Mouse (Mus musculus) spleen, adult 2 months (tissue): ENCODE results near the gene Crocc2. TPM values are rescaled to one million over a fixed set of nuclear protein-coding genes. Genes with fewer than 3 reads are reported as not detected.

ENCODE experiments used
- DNase-seq, 2 experiments: peaks; one replicate each; pipeline versions ENCODE4 v3.0.0 to v3.0.0-alpha.2; 2012 to 2021; ENCODE audit warnings: low spot score in 2 of 2, low read depth in 1 of 2
- H3K27ac ChIP-seq: fragments of 200-500 bp; 2 replicates; pipeline ENCODE4 v1.5.1; 2012; ENCODE audit warnings: low read length, inconsistent platforms; ENCODE audit not compliant: insufficient read depth
- H3K27me3 ChIP-seq: fragments of 200-500 bp; 2 replicates; pipeline ENCODE4 v1.6.1; 2012; ENCODE audit warnings: mild to moderate bottlenecking, moderate library complexity, low read length, inconsistent platforms; ENCODE audit not compliant: control insufficient read depth, insufficient read depth
- H3K36me3 ChIP-seq: fragments of 200-500 bp; 2 replicates; pipeline ENCODE4 v1.6.1; 2012; ENCODE audit warnings: mild to moderate bottlenecking, low read length, inconsistent platforms; ENCODE audit not compliant: control insufficient read depth, insufficient read depth
- H3K4me1 ChIP-seq: fragments of 200-500 bp; 2 replicates; pipeline ENCODE4 v1.6.1; 2011; ENCODE audit warnings: inconsistent platforms; ENCODE audit not compliant: control insufficient read depth, insufficient read depth, insufficient read length
- H3K4me3 ChIP-seq: fragments of 200-500 bp; 2 replicates; pipeline ENCODE4 v1.5.1; 2011; ENCODE audit warnings: mild to moderate bottlenecking, inconsistent platforms; ENCODE audit not compliant: insufficient read depth, insufficient read length; ENCODE audit errors: extremely low read depth
- CTCF ChIP-seq: fragments of 200-500 bp; IDR thresholded peaks from 2 replicates; pipeline ENCODE4 v1.5.1; 2011; ENCODE audit warnings: mild to moderate bottlenecking, inconsistent platforms; ENCODE audit not compliant: insufficient read depth, insufficient read length, insufficient replicate concordance; ENCODE audit errors: extremely low read depth
- POLR2A ChIP-seq: fragments of 200-500 bp; IDR thresholded peaks from 2 replicates; pipeline ENCODE4 v1.6.1; 2011; ENCODE audit warnings: low read depth, low read length, inconsistent platforms
- WGBS: fragments of 180-500 bp; shearing (Covaris S2); methylation state at CpG from one replicate; pipeline ENCODE4 v1.1.7; 2018; 5-methylcytosine and 5-hydroxymethylcytosine counted together
- polyA plus RNA-seq: library from polyadenylated mRNA; depleted of rRNA; stranded (reverse); fragments of >200 nt; gene quantifications from 2 replicates; pipeline ENCODE4 v1.2.3, GENCODE M21; 2012; rRNA removed

Crocc2 gene
- polyA plus RNA-seq: 0.08 and 0.16 TPM in 2 replicates

DNA sequence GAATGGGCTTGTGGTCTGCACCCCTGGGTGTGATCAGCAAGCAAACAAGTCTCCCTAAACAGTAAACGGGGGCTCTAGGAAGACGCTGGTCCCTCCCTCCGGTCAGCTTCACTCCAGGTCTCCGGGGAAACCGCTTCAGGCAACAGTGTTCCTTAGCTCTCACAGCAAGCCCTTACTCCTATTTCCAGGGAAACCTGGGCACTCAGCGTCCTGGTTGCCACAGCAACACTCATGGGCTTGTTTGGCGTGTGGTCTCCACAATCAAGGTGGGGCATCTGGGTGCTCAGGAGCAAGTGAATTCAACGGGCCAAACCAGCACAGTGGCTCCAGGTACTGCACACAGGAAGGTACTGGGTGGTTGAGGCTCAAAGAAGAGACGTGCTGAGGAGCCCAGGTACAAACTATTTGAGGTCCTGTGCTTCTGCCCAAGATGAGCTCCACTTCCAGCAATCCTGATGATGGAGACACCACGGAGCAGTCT, at the start of gene Crocc2:
TSS of gene Crocc2 (plus strand) at position 431 of the 481 bp plus-strand sequence.
- H3K27me3 ChIP-seq: no peaks in the 10 kb centered on the region
- 63% methylated on average over 10 of the region's 10 CpGs for WGBS
- no peaks in the 10 kb centered on the region for H3K4me1 ChIP-seq
- no peak for DNase-seq
- H3K27ac ChIP-seq: no peak within 1 kb of the TSS
- no peaks in the 10 kb centered on the region for H3K36me3 ChIP-seq
- TF ChIP-seq POLR2A (no peak), CTCF (no peak)
- H3K4me3 ChIP-seq: no peak within 1 kb of the TSS

GRCm38 (mm10) chr1:93118816-93119215, 49.7 kb upstream of the Crocc2 start:
- DNase-seq: no peak
- H3K27ac ChIP-seq: no peak overlapping the region

DNA sequence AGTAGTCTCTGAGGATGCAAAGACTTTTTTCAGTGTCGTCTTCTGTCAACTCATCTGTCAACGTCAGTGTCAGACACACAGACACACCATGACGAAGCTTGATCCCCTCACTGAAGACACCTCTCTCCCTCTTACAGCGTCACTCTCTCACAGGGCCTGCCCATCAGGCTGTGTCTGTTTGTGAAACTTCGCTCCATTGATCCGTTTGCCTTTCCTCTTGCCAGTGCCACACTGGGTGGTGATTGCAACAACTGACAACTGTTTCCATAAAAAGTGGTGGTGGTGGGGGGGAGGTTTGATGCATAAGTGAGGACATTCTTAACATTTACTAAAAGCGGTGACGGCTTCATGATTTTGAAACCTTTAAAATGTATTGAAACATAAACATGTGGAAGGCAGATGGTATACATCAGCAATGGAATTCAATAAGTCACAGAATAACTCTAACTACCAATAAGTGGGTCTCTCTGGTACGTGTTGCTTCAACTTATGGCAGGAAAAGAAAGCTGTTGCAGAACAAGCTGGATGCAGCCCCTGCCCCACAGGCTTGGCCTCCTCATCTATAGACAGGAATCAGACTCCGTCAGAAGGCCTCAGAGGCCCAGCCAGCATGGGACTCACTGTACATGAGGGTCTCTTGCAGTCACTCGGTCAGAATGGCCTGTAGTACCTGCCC, 45.2 kb upstream of the Crocc2 start:
- DNase-seq: no peak
- no peaks in the 10 kb centered on the region for H3K4me1 ChIP-seq
- no peak overlapping the region for H3K4me3 ChIP-seq
- H3K27ac ChIP-seq: no peak overlapping the region
- no peaks in the 10 kb centered on the region for H3K27me3 ChIP-seq
- no peak for TF ChIP-seq CTCF
- WGBS: 86% methylated on average over 11 of the region's 11 CpGs
- H3K36me3 ChIP-seq: no peaks in the 10 kb centered on the region

More at GRCm38 (mm10) chr1:93118816-93119215, 49.7 kb upstream of the Crocc2 start:
- H3K36me3 ChIP-seq: no peaks in the 10 kb centered on the region
- TF ChIP-seq CTCF: no peak
- no peak for TF ChIP-seq POLR2A
- 33% methylated on average over 4 of the region's 4 CpGs for WGBS
- no peak overlapping the region for H3K4me3 ChIP-seq
- no peaks in the 10 kb centered on the region for H3K4me1 ChIP-seq
- H3K27me3 ChIP-seq: no peaks in the 10 kb centered on the region

- WGBS: 51% methylated on average over 8 of the region's 8 CpGs
These were observed 44.5 kb upstream of the Crocc2 start for GRCm38 (mm10) chr1:93124066-93124465.

GRCm38 (mm10) chr1:93125256-93125655, 43.3 kb upstream of the Crocc2 start:
- TF ChIP-seq POLR2A: no peak
- no peak for TF ChIP-seq CTCF
- Histone ChIP-seq H3K4me1 (no peaks in the 10 kb centered on the region), H3K27me3 (no peaks in the 10 kb centered on the region), H3K4me3 (no peak overlapping the region), H3K36me3 (no peaks in the 10 kb centered on the region), H3K27ac (no peak overlapping the region)
- DNase-seq: no peak
- 18% methylated on average over 5 of the region's 5 CpGs for WGBS

More at GRCm38 (mm10) chr1:93124066-93124465, 44.5 kb upstream of the Crocc2 start:
- no peaks in the 10 kb centered on the region for H3K36me3 ChIP-seq
- H3K27ac ChIP-seq: no peak overlapping the region
- no peaks in the 10 kb centered on the region for H3K4me1 ChIP-seq
- no peak for DNase-seq
- H3K4me3 ChIP-seq: no peak overlapping the region
- no peak for TF ChIP-seq POLR2A
- no peak for TF ChIP-seq CTCF
- no peaks in the 10 kb centered on the region for H3K27me3 ChIP-seq

DNA sequence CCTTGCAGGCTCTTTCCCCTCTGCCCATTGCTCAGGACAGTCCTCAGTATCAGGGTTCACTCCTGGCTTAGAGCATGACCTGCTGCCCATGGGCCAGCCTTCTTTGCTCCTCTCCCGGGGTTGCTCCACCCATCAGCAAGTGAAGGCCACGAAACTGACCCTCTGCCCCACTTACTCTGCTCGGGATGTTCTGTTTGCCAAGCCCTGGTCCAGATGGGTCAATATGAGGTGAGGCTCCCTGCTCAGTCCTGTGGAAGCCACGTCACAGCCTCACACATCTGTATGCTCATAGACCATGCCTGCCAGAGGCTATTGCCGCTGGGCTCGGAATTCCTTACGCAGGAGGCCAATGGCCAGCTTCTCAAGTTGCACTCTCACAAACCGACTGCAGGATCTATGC, 40.3 kb upstream of the Crocc2 start:
- no peaks in the 10 kb centered on the region for H3K27me3 ChIP-seq
- DNase-seq: no peak
- no peak overlapping the region for H3K4me3 ChIP-seq
- no peak for TF ChIP-seq POLR2A
- no peak for TF ChIP-seq CTCF
- H3K36me3 ChIP-seq: no peaks in the 10 kb centered on the region
- no peaks in the 10 kb centered on the region for H3K4me1 ChIP-seq
- H3K27ac ChIP-seq: no peak overlapping the region
- 86% methylated on average over 8 of the region's 8 CpGs for WGBS

GRCm38 (mm10) chr1:93128710-93129349, 39.7 kb upstream of the Crocc2 start:
- Histone ChIP-seq H3K4me3 (no peak overlapping the region), H3K36me3 (no peaks in the 10 kb centered on the region), H3K4me1 (no peaks in the 10 kb centered on the region), H3K27me3 (no peaks in the 10 kb centered on the region), H3K27ac (no peak overlapping the region)
- TF ChIP-seq CTCF: no peak
- TF ChIP-seq POLR2A: no peak
- no peak for DNase-seq
- WGBS: 45% methylated on average over 6 of the region's 6 CpGs
